Mouse (Mus musculus): ENCODE results near the gene Rps9. TPM values are rescaled to one million over a fixed set of nuclear protein-coding genes. Genes with fewer than 3 reads are reported as not detected.
"Not testable (repeated sequence)": the region's sequence is repeated elsewhere in the genome, so short reads cannot be mapped to it uniquely, and the experiment has no call there.

The Rps9 gene
- polyA plus RNA-seq, 2 experiments from 2014 or later, result 4,746 to 5,361 TPM

DNA sequence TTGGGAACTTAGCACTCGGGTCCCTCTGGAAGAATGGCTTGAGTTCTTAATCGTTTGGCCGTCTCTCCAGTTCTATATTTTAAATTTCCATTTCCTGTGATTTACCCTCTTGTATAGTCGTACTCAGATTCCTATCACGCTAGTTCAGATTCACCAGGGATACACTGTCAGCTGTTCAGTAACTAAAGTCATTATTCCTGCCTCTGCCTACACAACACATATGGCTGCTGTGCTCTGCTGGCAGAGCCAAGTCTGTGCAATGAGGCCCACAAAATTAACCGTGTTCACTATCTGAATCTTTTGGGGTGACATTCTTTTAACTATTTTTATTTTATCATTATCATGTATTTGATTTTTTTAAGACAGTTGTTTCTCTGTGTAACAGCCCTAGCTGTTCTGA is 5.3 kb upstream of the Rps9 start:
- ATAC-seq, result no peak

DNA sequence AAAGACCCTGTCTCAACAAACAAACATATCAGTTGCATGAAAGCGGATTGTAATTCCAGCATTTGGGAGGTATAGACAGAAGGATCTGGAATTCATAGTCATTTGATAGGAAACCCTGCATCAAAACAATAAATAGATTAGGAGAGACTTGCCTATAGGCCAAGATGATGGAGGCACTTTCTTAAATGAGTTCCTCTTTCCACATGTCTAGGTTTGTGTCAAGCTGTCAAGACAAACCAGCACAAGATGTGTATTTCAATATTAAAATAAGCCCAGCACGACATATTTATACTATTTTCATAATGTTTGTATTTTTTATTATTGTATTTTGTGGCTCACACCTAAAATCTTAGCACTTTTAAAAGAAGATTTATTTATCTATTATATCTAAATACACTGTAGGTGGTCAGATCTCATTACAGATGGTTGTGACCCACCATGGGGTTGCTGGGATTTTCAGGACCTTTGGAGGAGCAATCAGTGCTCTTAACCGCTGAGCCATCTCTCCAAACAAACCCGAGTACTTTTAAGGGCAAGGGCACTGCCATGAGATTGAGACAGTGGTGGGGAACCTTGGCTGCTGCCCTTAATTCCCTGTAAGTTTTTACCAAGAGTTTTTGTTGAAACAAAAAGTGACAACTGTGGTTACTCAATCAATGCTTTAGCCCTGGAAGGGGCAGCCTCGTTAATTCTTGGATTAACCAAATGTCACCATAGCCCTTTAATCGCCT is 480 bp upstream of the Rps9 start:
- peak; percentile 12 for ATAC-seq

DNA sequence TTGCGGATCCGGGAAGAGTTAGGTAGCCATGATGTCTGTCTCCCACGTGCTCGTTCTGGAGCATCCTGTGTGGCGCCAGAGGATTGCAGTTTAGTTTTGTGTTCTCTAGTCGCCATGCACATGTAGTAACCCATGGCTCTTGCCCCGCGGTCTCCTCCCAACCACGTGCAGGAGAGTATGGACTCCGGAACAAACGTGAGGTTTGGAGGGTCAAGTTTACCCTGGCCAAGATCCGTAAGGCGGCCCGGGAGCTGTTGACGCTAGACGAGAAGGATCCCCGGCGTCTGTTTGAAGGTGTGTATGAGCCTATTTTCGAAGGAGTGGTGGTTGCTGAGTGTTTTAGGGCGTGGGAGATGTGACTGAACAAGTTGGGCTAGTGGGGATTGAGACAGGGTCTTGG is 682 bp downstream of the Rps9 start:
- ATAC-seq, result peak; percentile 29

DNA sequence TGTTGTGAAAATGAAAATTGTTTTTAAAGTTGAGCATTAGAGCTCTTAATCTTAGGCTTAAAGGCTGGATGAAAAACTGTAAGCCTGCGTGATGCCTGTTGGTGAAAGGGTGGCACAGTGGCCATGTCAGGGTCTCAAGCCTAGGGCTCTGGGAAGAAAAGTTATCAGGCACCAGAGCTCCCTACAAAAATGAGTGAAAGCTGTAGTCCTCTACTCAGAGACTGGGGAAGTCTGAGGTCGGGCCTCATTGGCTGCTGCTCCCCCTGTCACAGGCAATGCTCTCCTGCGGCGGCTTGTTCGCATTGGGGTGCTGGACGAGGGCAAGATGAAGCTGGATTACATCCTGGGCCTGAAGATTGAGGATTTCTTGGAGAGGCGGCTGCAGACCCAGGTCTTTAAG is 1.7 kb downstream of the Rps9 start:
- ATAC-seq, result not testable (repeated sequence)

DNA sequence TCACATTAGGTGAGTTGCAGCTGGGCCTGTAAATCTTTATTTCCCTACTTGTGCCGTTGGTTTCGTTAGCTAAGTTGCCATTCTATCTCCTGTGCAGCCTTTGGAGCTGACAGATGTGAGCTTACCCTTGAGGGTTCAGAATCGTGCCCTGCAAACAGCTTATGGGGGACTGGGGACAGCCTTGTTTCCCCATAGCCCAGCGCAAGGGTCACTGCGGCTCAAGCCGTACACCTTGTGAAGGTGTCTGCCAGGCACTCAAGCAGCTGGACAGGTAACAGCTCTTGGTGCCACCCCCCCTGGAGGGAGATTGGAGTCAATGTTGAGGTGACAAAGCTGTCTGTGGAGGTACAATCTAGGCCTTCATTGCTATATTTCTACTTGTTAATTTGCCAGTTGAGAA is 2.1 kb downstream of the Rps9 start:
- ATAC-seq, result no peak

DNA sequence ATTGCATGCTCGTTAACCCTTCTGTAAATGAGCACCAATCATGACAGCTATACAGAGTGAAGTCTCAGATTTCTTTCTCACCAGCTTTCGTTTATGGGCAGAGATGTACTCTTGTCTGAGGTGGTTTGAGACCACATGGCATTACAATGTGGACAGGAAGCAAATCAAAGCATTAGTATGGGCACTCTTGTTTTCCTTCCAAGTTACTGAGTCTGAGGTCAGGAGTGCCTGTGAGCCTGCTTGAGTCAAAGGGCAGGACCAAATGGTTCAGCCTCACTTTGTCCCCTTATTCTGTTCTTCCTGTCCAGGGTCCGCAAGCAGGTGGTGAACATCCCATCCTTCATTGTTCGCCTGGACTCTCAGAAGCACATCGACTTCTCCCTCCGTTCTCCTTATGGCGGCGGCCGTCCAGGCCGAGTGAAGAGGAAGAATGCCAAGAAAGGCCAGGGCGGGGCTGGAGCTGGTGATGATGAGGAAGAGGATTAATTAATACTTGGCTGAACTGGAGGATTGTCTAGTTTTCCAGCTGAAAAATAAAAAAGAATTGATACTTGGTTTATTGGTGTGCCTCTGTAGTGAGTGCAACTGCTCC is 2.6 kb downstream of the Rps9 start:
- ATAC-seq, result no peak

DNA sequence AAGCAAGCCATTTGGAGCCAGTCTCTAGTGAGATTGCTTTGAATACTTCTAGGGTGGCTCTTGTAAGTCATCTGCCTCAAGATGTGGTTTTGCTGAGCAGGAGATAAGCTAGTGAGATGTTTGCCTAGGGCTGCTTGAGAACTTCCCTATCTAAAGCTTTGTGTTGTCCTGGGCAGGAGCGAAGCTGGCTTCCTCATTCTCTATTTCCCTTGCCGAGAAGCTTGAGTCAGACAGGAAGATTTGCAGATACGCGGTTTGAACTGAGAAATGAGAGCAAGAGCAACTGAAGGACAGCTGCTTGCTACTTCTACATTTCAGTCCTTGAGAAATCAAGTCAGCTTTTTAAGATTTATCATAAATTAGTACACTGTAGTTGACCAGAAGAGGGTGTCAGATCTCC is 3.2 kb downstream of the Rps9 start:
- no peak for ATAC-seq

DNA sequence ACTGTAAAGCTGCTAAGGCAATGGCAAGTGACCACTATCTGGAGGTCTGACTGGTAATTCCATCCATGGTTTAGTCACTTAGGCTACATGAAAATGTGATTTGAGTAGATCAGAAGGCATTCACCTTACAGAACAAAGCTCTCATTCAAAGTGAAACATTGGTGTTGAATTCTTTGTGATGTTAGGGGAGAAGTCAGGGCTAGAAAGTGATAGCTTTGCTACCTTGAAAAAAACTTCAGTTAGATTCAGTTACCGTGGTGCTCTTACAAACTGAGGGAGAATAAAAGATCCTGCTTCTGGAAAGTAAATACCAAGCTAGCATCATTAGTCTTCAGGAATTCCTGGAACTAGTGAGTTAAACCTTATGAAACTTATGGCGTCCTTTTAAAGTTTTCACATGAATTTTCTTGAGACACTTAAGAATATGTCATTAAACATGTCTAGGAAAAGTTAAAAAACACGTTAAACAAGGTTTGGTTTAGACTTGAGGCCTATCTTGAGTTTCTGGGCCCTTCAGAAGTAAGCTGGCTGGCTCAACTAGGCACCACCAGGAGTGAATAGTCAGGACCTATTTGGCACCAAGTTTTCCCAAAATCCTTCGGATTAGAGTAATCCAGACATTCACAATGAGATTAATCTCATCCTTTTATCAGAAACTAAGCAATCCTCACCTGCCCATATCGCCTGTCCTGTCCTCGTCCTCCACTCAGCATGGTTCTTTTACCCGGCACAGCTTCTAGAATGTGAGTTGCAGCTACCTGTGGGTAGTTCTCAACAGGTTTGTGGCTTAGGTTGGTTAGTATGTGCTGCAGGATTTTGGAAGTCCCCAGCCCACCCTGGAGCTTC is 4.0 kb downstream of the Rps9 start:
- ATAC-seq, result no peak

DNA sequence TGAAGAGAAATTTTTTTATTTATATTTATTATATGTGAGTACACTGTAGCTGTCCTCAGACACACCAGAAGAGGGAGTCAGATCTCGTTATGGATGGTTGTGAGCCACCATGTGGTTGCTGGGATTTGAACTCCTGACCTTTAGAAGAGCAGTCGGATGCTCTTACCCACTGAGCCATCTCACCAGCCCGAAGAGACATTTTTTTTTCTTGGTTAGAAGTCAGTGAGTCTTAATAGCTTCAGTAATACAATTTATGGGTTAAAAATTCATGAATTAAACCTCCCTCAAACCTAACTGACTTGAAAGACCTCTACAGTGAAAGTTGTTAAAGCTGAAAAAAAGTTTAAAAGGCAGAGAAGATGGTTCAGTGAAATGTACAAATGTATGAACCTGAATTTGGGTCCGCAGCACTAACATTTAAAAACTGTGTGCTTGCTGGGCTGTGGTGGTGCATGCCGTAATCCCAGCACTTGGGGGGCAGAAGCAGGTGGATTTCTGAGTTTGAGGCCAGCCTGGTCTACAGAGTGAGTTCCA is 4.7 kb downstream of the Rps9 start:
- not testable (repeated sequence) for ATAC-seq

DNA sequence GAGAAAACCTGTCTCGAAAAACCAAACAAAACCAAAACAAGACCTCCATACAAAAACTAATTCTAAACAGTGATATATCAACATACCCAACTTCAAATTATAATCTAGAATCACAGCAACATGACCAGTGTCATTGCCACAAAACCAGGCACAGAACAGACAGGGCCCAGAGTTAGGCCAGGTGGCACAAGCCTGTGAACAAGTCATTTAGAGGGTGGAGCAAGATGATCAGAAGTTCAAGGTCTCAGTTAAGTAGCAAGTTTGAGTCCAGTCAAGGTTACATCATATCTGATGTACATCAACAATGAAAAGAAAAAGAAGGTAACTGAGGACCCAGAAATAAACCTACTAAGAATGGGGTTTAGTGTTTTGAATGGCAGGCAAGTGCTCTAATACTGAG is 5.2 kb downstream of the Rps9 start:
- no peak for ATAC-seq

DNA sequence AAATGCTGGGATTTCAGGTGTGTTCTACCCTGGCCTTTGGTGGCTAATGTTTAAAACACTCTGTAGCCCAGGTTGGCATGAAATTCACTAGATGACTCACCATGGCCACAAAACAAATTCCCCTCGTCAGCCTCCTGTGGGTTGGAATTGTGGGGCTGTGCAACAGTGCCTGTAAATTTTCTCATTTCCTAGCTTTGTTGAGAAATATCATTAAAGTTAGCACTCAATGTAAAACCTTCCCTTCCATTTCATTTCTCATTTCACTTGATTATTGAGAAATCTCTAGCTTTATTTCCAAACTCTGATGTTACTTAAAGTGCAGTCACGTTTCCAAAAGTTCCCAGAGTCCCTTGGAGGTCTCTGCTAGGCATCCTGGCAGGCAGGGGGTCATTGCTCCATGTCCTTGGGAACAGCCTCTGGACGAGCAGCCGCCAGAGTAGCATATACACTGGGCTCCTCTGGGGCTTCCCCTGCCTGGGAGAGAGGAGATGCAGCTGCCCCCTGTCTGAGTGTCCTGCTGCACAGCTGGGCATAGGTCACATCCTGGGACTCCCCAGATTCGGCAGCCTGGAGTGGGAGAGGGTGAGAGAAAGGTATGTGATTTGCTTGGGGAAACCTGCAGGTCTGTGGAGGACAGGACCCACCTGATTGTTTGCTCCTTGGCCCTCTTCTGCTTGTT is 8.6 kb downstream of the Rps9 start:
- ATAC-seq, result no peak

DNA sequence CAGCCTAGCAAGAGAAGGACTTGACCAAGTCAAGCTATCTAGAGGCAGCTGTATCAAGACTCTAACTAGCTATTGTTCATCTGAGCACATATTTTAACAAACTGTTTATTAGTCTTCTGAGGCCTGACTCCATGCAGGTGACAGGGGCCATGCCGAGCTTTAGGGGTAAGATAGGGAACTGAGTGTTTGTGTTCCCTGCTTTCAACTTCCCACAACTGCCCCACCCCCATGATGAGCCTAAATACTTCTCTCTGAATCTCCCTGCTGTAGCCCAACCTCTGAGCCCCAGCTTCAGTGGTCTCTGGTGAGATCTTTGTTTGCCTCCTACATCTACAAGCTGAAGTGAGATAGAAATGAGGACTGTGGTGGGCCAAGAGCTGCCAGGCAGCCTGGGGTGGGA is 11.5 kb downstream of the Rps9 start:
- no peak for ATAC-seq

DNA sequence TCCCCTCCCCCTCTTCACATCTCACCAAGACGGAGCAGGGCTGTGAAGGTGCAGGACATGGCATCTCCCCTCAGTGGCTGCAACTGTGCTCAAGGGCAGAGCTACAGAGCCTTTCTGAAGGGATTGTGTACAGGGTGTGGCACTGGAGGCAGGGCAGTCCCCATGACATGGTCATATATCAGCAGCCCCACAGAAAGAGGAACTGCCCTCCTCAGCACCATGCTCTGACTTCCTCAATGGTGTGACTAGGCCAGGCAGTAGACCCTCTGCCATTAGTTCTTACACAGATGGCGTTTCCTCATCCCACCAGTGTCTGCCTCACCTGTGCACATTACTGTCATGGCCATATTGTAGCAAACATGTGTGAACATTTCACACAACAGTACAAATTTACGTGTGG is 16.5 kb downstream of the Rps9 start, which contains the start of gene Pirb:
Gene Pirb (minus strand): TSS at position 124 of the 400 bp plus-strand sequence.
- not testable (repeated sequence) for ATAC-seq

DNA sequence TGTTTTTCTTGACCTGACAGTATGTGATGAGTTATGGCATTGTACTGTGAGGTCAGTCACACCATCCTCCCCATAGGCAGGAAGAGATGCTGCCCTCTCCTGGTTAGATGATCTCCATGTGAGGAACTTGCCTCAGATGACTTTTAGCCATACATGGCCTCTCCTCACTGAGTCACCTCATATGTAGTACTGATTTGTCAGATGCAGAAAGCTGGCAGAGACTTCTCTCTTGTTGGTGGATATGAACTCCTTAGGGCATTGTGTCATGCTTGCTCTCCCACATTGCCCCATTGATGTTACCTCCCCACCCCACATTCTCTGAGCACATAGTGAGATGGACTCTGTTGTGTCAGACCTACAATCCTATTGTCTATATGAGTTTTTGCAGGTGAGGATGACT is 21.7 kb downstream of the Rps9 start:
- ATAC-seq, result not testable (repeated sequence)

DNA sequence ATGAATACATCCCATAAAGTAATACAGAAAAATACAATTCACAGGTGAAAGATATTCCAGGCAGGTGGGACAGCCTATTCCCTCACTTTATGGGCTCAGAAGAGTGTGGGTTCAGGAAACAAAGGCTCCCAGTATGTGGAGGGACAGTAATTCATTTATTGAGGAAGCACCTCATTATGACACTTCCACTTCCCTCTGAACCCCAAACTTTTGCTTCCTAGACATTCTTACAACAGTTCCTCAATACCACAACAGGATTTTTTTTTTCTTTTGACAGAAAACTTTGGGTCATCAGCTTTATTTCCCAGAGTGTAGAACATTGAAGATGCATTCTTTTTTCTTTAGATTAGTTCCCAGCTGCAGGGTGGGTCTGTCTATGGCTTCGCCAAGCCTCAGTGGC is 28.9 kb downstream of the Rps9 start:
- ATAC-seq, result not testable (repeated sequence)

Other genes with a start within 250 kb of the Rps9 start
- gene Tarm1, start 201.4 kb upstream of the Rps9 start, polyA plus RNA-seq (2017; shearing (Covaris generic)), result under 1 TPM in 1 of 2 experiments, not detected in 1; 0.33 TPM
- not detected for gene Oscar, start 87.8 kb upstream of the Rps9 start, polyA plus RNA-seq (2017; shearing (Covaris generic))
- 100 to 1,000 TPM; 684 to 742 TPM for gene Ndufa3, start 86.6 kb upstream of the Rps9 start, polyA plus RNA-seq (2017; shearing (Covaris generic))
- gene Tfpt, start 74.1 kb upstream of the Rps9 start, polyA plus RNA-seq (2017; shearing (Covaris generic)), result 10 to 100 TPM; 16.9 to 21.4 TPM
- gene Prpf31, start 74.0 kb upstream of the Rps9 start, polyA plus RNA-seq (2017; shearing (Covaris generic)), result 10 to 100 TPM; 78.4 to 96.2 TPM
- gene Cnot3, start 58.7 kb upstream of the Rps9 start, polyA plus RNA-seq (2017; shearing (Covaris generic)), result 10 to 100 TPM; 36.6 to 42.0 TPM
- 1 to 10 TPM; 6.6 to 8.6 TPM for gene Leng1, start 38.2 kb upstream of the Rps9 start, polyA plus RNA-seq (2017; shearing (Covaris generic))
- gene Tmc4, start 26.4 kb upstream of the Rps9 start, polyA plus RNA-seq (2017; shearing (Covaris generic)), result 1 to 10 TPM; 4.1 to 9.2 TPM
- gene Tsen34, start 11.1 kb upstream of the Rps9 start, polyA plus RNA-seq (2017; shearing (Covaris generic)), result 10 to 100 TPM in 1 of 2 experiments, 1 to 10 TPM in 1; 7.5 to 10.4 TPM
- 10 to 100 TPM; 13.8 to 27.6 TPM for gene Mboat7, start 10.5 kb upstream of the Rps9 start, polyA plus RNA-seq (2017; shearing (Covaris generic))
- gene Pirb, start 16.4 kb downstream of the Rps9 start, polyA plus RNA-seq (2017; shearing (Covaris generic)), result under 1 TPM in 1 of 2 experiments, not detected in 1; 0.61 TPM
- gene Gm15448, start 121.7 kb downstream of the Rps9 start, polyA plus RNA-seq (2017; shearing (Covaris generic)), result not detected
- under 1 TPM in 1 of 2 experiments, not detected in 1; 0.15 TPM for gene Pira2, start 141.1 kb downstream of the Rps9 start, polyA plus RNA-seq (2017; shearing (Covaris generic))
- not detected for gene Gm14548, start 194.1 kb downstream of the Rps9 start, polyA plus RNA-seq (2017; shearing (Covaris generic))
- gene Lilra6, start 211.5 kb downstream of the Rps9 start, polyA plus RNA-seq (2017; shearing (Covaris generic)), result not detected